8 mouse cellular contexts compared by ENCODE assay signal in the genomic region with DNA sequence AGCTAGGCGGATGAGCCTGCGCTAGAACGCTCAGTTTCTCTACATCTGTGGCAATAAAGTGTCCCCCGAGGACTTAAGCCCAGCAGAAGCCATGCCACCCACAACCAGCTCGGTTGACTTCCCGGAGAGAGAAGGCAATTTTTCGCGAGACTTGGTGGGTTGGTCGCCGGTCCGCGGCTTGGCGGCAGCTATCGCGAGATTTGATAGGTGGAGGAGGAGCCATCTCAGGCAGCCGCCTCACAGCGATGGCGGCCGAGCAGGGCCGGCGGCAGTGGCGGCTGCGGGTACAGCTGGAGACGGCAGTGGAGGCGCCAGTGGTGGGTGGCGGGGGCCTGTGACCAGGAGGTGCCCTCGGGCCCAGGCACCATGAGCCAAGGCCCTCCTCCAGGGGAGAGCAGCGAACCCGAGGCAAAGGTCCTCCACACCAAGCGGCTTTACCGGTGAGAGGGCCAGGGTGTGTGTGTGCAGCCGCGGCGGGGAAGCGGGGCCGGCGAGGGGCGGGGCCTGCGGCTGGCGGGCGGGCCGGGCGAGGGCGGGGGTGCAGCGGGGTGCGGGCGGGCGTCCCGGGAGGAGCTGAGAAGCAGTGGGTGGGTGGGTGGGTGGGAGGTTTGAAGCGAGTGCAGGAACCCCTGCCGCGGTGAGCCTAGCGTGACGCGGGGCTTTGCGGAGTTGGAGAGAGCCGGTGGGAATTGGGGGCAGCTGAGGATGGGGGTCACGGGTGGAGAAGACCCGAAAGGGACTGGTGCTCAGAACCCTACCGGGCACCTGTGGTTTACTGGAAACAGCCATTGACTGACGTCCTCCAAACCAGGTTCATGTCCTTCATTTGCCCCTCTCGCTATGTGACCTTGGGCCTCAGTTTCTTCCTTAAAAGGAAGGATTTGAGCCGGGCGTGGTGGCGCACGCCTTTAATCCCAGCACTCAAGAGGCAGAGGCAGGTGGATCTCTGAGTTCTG. TPM values are rescaled to one million over a fixed set of nuclear protein-coding genes. Genes with fewer than 3 reads are reported as not detected.
DNase-seq lines count a peak whose midpoint lies in the region; ATAC-seq and TF ChIP-seq lines count a peak whose summit lies in the region.

A gene (minus strand): TSS at position 91 of the 956 bp plus-strand sequence.
A gene (plus strand): TSS at position 203 of the 956 bp plus-strand sequence.

- peak within 1 kb of the TSS; percentile 96 for H3K27ac ChIP-seq in bone marrow, adult 2 months (ENCODE audit: control insufficient read depth, insufficient read depth, low read depth, low read length, poor library complexity)
- peak within 1 kb of the TSS; percentile 97 for H3K27ac ChIP-seq in embryonic facial prominence, embryonic 15.5 days (replicated peaks)
- peak within 1 kb of the TSS; percentile 89 for H3K27ac ChIP-seq in kidney, embryonic 14.5 days (ENCODE audit: low read depth, low read length)
- H3K27ac ChIP-seq in limb, embryonic 15.5 days: peak within 1 kb of the TSS; percentile 96

- DNase-seq in 416B (ENCODE audit: low read depth): peak; percentile 98
- peak; percentile 96 to 97 for DNase-seq in heart, adult 9 months (ENCODE audit: low spot score in 2 of 2)
- DNase-seq in monocyte, adult 2 months (ENCODE audit: low read depth in 1 of 2, low spot score in 2 of 2): peak; percentile 93 to 96
- peak; percentile 95 to 97 for DNase-seq in spleen, postnatal 36 days (ENCODE audit: low spot score in 2 of 2)

- H3K9me3 ChIP-seq in embryonic facial prominence, embryonic 15.5 days (replicated peaks): no peaks in the 10 kb centered on the region
- H3K9me3 ChIP-seq in kidney, embryonic 14.5 days (ENCODE audit: control insufficient read depth, low read length): no peaks in the 10 kb centered on the region
- H3K9me3 ChIP-seq in limb, embryonic 15.5 days: no peaks in the 10 kb centered on the region

- peak within 1 kb of the TSS; percentile 72 for H3K4me2 ChIP-seq in embryonic facial prominence, embryonic 15.5 days (replicated peaks)
- H3K4me2 ChIP-seq in kidney, embryonic 14.5 days (replicated peaks; ENCODE audit: low read depth, low read length): peak within 1 kb of the TSS; percentile 50
- H3K4me2 ChIP-seq in limb, embryonic 15.5 days: peak within 1 kb of the TSS; percentile 66

- no peaks in the 10 kb centered on the region for H3K27me3 ChIP-seq in embryonic facial prominence, embryonic 15.5 days
- no peaks in the 10 kb centered on the region for H3K27me3 ChIP-seq in kidney, embryonic 14.5 days (ENCODE audit: control insufficient read depth, insufficient read depth, low read length)
- H3K27me3 ChIP-seq in limb, embryonic 15.5 days: no peaks in the 10 kb centered on the region

- WGBS in bone marrow, adult 2 months: under 1% methylated on average over 65 of the region's 66 CpGs
- 1% methylated on average over 64 of the region's 66 CpGs for WGBS in embryonic facial prominence, embryonic 15.5 days
- 2% methylated on average over 59 of the region's 66 CpGs for WGBS in kidney, embryonic 14.5 days
- WGBS in limb, embryonic 15.5 days: 1% methylated on average over 50 of the region's 66 CpGs

- ATAC-seq in embryonic facial prominence, embryonic 15.5 days (ENCODE audit: insufficient number of reproducible peaks, low FRiP score, low TSS enrichment, low read depth): peak; percentile 91
- ATAC-seq in kidney, embryonic 14.5 days (ENCODE audit: low FRiP score, low TSS enrichment): peak; percentile 95
- ATAC-seq in limb, embryonic 15.5 days (ENCODE audit: insufficient number of reproducible peaks, low FRiP score, low TSS enrichment, low read depth): peak; percentile 92

- H3K4me1 ChIP-seq in bone marrow, adult 2 months (ENCODE audit: control insufficient read depth, insufficient read depth, low read length): peaks cover 2% of the 10 kb centered on the region; the same call in 1 of the 2 replicates
- peaks cover 26% of the 10 kb centered on the region for H3K4me1 ChIP-seq in embryonic facial prominence, embryonic 15.5 days
- H3K4me1 ChIP-seq in kidney, embryonic 14.5 days (ENCODE audit: control insufficient read depth, insufficient read depth, low read length): peaks cover 14% of the 10 kb centered on the region
- peaks cover 28% of the 10 kb centered on the region for H3K4me1 ChIP-seq in limb, embryonic 15.5 days

- H3K36me3 ChIP-seq in embryonic facial prominence, embryonic 15.5 days: peaks cover 1% of the 10 kb centered on the region; the same call in 1 of the 2 replicates
- H3K36me3 ChIP-seq in kidney, embryonic 14.5 days (ENCODE audit: control insufficient read depth, insufficient read depth, low read length): peaks cover 8% of the 10 kb centered on the region; the same call in 1 of the 2 replicates
- H3K36me3 ChIP-seq in limb, embryonic 15.5 days: no peaks in the 10 kb centered on the region

- peak within 1 kb of the TSS; percentile 100 for H3K4me3 ChIP-seq in bone marrow, adult 2 months (replicated peaks; ENCODE audit: control insufficient read depth, low read depth, low read length)
- peak within 1 kb of the TSS; percentile 91 for H3K4me3 ChIP-seq in embryonic facial prominence, embryonic 15.5 days (replicated peaks)
- peak within 1 kb of the TSS; percentile 54 for H3K4me3 ChIP-seq in kidney, embryonic 14.5 days (ENCODE audit: low read length)
- H3K4me3 ChIP-seq in limb, embryonic 15.5 days: peak within 1 kb of the TSS; percentile 85

- peak; percentile 96 for TF ChIP-seq POLR2A in bone marrow, adult 2 months (IDR thresholded peaks at IDR 0.05; ENCODE audit: borderline replicate concordance, control insufficient read depth, low read depth, low read length)

- peak within 1 kb of the TSS; percentile 85 for H3K9ac ChIP-seq in embryonic facial prominence, embryonic 15.5 days
- H3K9ac ChIP-seq in kidney, embryonic 14.5 days (ENCODE audit: low read depth, low read length): peak within 1 kb of the TSS; percentile 70
- H3K9ac ChIP-seq in limb, embryonic 15.5 days: peak within 1 kb of the TSS; percentile 90

- TF ChIP-seq CTCF in bone marrow, adult 2 months (IDR thresholded peaks at IDR 0.05; ENCODE audit: control insufficient read depth, insufficient read depth, low read length): no peak

RNA-seq across cellular contexts. Expression of the first gene that starts in this region (rescaled TPM):
- 1.8 and 3.1 TPM in 2 replicates for polyA plus RNA-seq in bone marrow, adult 2 months (2011; ENCODE audit: insufficient read depth, insufficient read length, low replicate concordance, missing spikeins)
- 26.0 and 27.1 TPM in 2 replicates for polyA plus RNA-seq in embryonic facial prominence, embryonic 15.5 days (2015; fragmentation: Nextera tagmentation; extraction: Ambion mirVana)
- 3.4 and 5.5 TPM in 2 replicates for polyA plus RNA-seq in kidney, embryonic 14.5 days (2014; fragmentation: Nextera tagmentation; extraction: Ambion mirVana)
- polyA plus RNA-seq in limb, embryonic 15.5 days (2015; fragmentation: Nextera tagmentation; extraction: Ambion mirVana): 36.0 and 37.2 TPM in 2 replicates

RNA-seq across cellular contexts. Expression of the second gene that starts in this region (rescaled TPM):
- 37.2 and 65.6 TPM in 2 replicates for polyA plus RNA-seq in bone marrow, adult 2 months (2011; ENCODE audit: insufficient read depth, insufficient read length, low replicate concordance, missing spikeins)
- polyA plus RNA-seq in embryonic facial prominence, embryonic 15.5 days (2015; fragmentation: Nextera tagmentation; extraction: Ambion mirVana): 41.8 and 48.6 TPM in 2 replicates
- 36.5 and 47.4 TPM in 2 replicates for polyA plus RNA-seq in kidney, embryonic 14.5 days (2014; fragmentation: Nextera tagmentation; extraction: Ambion mirVana)
- 42.7 and 42.9 TPM in 2 replicates for polyA plus RNA-seq in limb, embryonic 15.5 days (2015; fragmentation: Nextera tagmentation; extraction: Ambion mirVana)

Comparison
In these comparisons a context has a peak if more than half of its experiments do, and no peak if none do; other contexts are left out.
1. Peak in every context shown above with its lines: DNase-seq, ATAC-seq, H3K4me3 ChIP-seq and H3K27ac ChIP-seq.